Mouse (Mus musculus) liver, embryonic 12.5 days (tissue): Measurements from ENCODE around the gene Nol11. TPM values are rescaled to one million over a fixed set of nuclear protein-coding genes. Genes with fewer than 3 reads are reported as not detected.
"Not testable (repeated sequence)": the region's sequence is repeated elsewhere in the genome, so short reads cannot be mapped to it uniquely, and the experiment has no call there.

Experiments used
- ATAC-seq: fragments of 200-750 bp; cut with Nextera tagmentation; 2 replicates; pipeline ENCODE4 v1.8.0; 2017; ENCODE audit warnings: moderate number of reproducible peaks, mild to moderate bottlenecking, moderate library complexity
- H3K27ac ChIP-seq: fragments of 300-500 bp; sonication (generic); 2 replicates; pipeline ENCODE4 v1.5.1; 2016; ENCODE audit warnings: mild to moderate bottlenecking
- H3K27me3 ChIP-seq: fragments of 300-500 bp; sonication (generic); replicated peaks from 2 replicates; pipeline ENCODE4 v1.6.1; 2016; ENCODE audit warnings: mild to moderate bottlenecking, moderate library complexity
- H3K36me3 ChIP-seq: fragments of 300-500 bp; sonication (generic); 2 replicates; pipeline ENCODE4 v1.6.1; 2016; ENCODE audit warnings: mild to moderate bottlenecking, moderate library complexity
- H3K4me1 ChIP-seq: fragments of 300-500 bp; sonication (generic); 2 replicates; pipeline ENCODE4 v1.6.1; 2016
- H3K4me2 ChIP-seq: fragments of 300-500 bp; sonication (generic); 2 replicates; pipeline ENCODE4 v1.6.1; 2016; ENCODE audit warnings: mild to moderate bottlenecking, moderate library complexity
- H3K4me3 ChIP-seq: fragments of 300-500 bp; sonication (generic); 2 replicates; pipeline ENCODE4 v1.5.1; 2016; ENCODE audit warnings: mild to moderate bottlenecking, moderate library complexity
- H3K9ac ChIP-seq: fragments of 300-500 bp; sonication (generic); 2 replicates; pipeline ENCODE4 v1.6.1; 2016; ENCODE audit warnings: mild to moderate bottlenecking, moderate library complexity
- H3K9me3 ChIP-seq: fragments of 300-500 bp; sonication (generic); replicated peaks from 2 replicates; pipeline ENCODE4 v1.6.1; 2016; ENCODE audit warnings: mild to moderate bottlenecking, moderate library complexity
- WGBS: fragments of 180-500 bp; shearing (Covaris S2); methylation state at CpG from one replicate; pipeline ENCODE4 v1.1.7; 2016; ENCODE audit not compliant: insufficient replicate concordance; 5-methylcytosine and 5-hydroxymethylcytosine counted together
- polyA plus RNA-seq: library from polyadenylated mRNA; unstranded; fragments of >200 nt; fragmentation: Nextera tagmentation; extraction: Ambion mirVana; gene quantifications from 2 replicates; pipeline ENCODE4 v1.2.1, GENCODE M21; 2016

The Nol11 gene
- polyA plus RNA-seq, 1 experiment from 2014 or later, result 46.2 TPM

- Histone ChIP-seq H3K4me3 (peak overlapping the region; percentile 97), H3K9me3 (no peaks in the 10 kb centered on the region), H3K4me1 (peaks cover 35% of the 10 kb centered on the region), H3K36me3 (0 out of 2 replicates have a peak, but pooled peaks cover 6% of the 10 kb centered on the region), H3K27ac (peak overlapping the region; percentile 92), H3K27me3 (no peaks in the 10 kb centered on the region), H3K9ac (peak overlapping the region; percentile 99), H3K4me2 (peak overlapping the region; percentile 98)
- WGBS, result 3% methylated on average over 18 of the region's 18 CpGs
- ATAC-seq, result no peak
These were observed 58.9 kb downstream of the Nol11 start for GRCm38 (mm10) chr11:107130221-107130788.

- peak overlapping the region; percentile 98 for H3K4me2 ChIP-seq
- peak overlapping the region; percentile 99 for H3K9ac ChIP-seq
- H3K4me1 ChIP-seq, result peaks cover 40% of the 10 kb centered on the region
- H3K4me3 ChIP-seq, result peak overlapping the region; percentile 97
- no peaks in the 10 kb centered on the region for H3K27me3 ChIP-seq
- no peak for ATAC-seq
- H3K36me3 ChIP-seq, result 0 out of 2 replicates have a peak, but pooled peaks cover 6% of the 10 kb centered on the region
- WGBS, result 13% methylated on average over 2 of the region's 2 CpGs
- H3K27ac ChIP-seq, result no peak overlapping the region
- no peaks in the 10 kb centered on the region for H3K9me3 ChIP-seq
These were observed 59.5 kb downstream of the Nol11 start for GRCm38 (mm10) chr11:107129641-107130040.

- not testable (repeated sequence) for ATAC-seq, H3K4me2 ChIP-seq, H3K9ac ChIP-seq, H3K9me3 ChIP-seq, H3K27me3 ChIP-seq, H3K27ac ChIP-seq, H3K4me3 ChIP-seq
- Histone ChIP-seq H3K4me1 (peaks cover 47% of the 10 kb centered on the region), H3K36me3 (peaks cover 11% of the 10 kb centered on the region; the same call in 1 of the 2 replicates)
- 97% methylated on average over 1 of the region's 2 CpGs for WGBS
These were observed 62.5 kb downstream of the Nol11 start for GRCm38 (mm10) chr11:107126716-107127115.

GRCm38 (mm10) chr11:107125011-107125410 is 64.2 kb downstream of the Nol11 start:
- Histone ChIP-seq H3K9me3 (no peaks in the 10 kb centered on the region), H3K4me3 (no peak overlapping the region), H3K27ac (no peak overlapping the region), H3K9ac (no peak overlapping the region), H3K4me1 (peaks cover 43% of the 10 kb centered on the region), H3K4me2 (peak overlapping the region; percentile 37), H3K27me3 (no peaks in the 10 kb centered on the region), H3K36me3 (peaks cover 12% of the 10 kb centered on the region; the same call in 1 of the 2 replicates)
- no peak for ATAC-seq
- WGBS, result 72% methylated on average over 4 of the region's 4 CpGs

GRCm38 (mm10) chr11:107124327-107124731 is 64.9 kb downstream of the Nol11 start:
- peak; percentile 77 for ATAC-seq
- H3K27ac ChIP-seq, result 0 out of 2 replicates have a peak overlapping the region, but pooled peaks have one; percentile 4
- H3K27me3 ChIP-seq, result no peaks in the 10 kb centered on the region
- no peak overlapping the region for H3K4me3 ChIP-seq
- WGBS, result 11% methylated on average over 7 of the region's 7 CpGs
- H3K4me1 ChIP-seq, result peaks cover 36% of the 10 kb centered on the region
- H3K4me2 ChIP-seq, result peak overlapping the region; percentile 37
- H3K9me3 ChIP-seq, result no peaks in the 10 kb centered on the region
- peaks cover 12% of the 10 kb centered on the region; the same call in 1 of the 2 replicates for H3K36me3 ChIP-seq
- 0 out of 2 replicates have a peak overlapping the region, but pooled peaks have one; percentile 43 for H3K9ac ChIP-seq

- no peak for ATAC-seq
- WGBS, result 84% methylated on average over 12 of the region's 12 CpGs
- Histone ChIP-seq H3K27me3 (no peaks in the 10 kb centered on the region), H3K27ac (no peak overlapping the region), H3K9me3 (no peaks in the 10 kb centered on the region), H3K9ac (no peak overlapping the region), H3K4me3 (no peak overlapping the region), H3K36me3 (peaks cover 6% of the 10 kb centered on the region; the same call in 1 of the 2 replicates), H3K4me2 (no peak overlapping the region), H3K4me1 (peaks cover 31% of the 10 kb centered on the region)
These were observed 71.4 kb downstream of the Nol11 start for GRCm38 (mm10) chr11:107117789-107118188.

Other genes with a start within 250 kb of the Nol11 start
- gene Kpna2, start 189.8 kb downstream of the Nol11 start, polyA plus RNA-seq, result 360 and 381 TPM in 2 replicates
- 1.5 and 2.0 TPM in 2 replicates for gene 1810010H24Rik, start 163.7 kb downstream of the Nol11 start, polyA plus RNA-seq
- gene Bptf, start 57.3 kb downstream of the Nol11 start, polyA plus RNA-seq, result 12.6 and 12.7 TPM in 2 replicates